13 mouse cellular contexts compared by ENCODE assay signal in genomic region chr17:24878531-24878930, GRCm38 (mm10). TPM values are rescaled to one million over a fixed set of nuclear protein-coding genes. Genes with fewer than 3 reads are reported as not detected.
DNase-seq lines count a peak whose midpoint lies in the region; ATAC-seq and TF ChIP-seq lines count a peak whose summit lies in the region.
"Had no signal": no experiment of that assay in that cellular context is flagged by ENCODE, and none has a peak within 500 bp of the region (broad histone marks: within the 10 kb centered on the region; RNA-seq: fewer than 3 reads in every experiment).

No protein-coding gene starts in this region.

- H3K4me2 ChIP-seq in kidney, postnatal 0 days (ENCODE audit: low read length): no peak overlapping the region
- H3K4me2 ChIP-seq in embryonic facial prominence, embryonic 11.5 days (ENCODE audit: low read depth, low read length): no peak overlapping the region
- peak overlapping the region; percentile 1; the same call in 1 of the 2 replicates for H3K4me2 ChIP-seq in liver, embryonic 16.5 days (ENCODE audit: low read depth, low read length)

- H3K27ac ChIP-seq in kidney, postnatal 0 days: peak overlapping the region; percentile 38; the same call in 1 of the 2 replicates
- H3K27ac ChIP-seq in embryonic facial prominence, embryonic 11.5 days (replicated peaks; ENCODE audit: low read depth, low read length): no peak overlapping the region
- H3K27ac ChIP-seq in liver, embryonic 16.5 days (ENCODE audit: low read length): no peak overlapping the region

- H3K9ac ChIP-seq in kidney, postnatal 0 days (ENCODE audit: low read depth, low read length): peak overlapping the region; percentile 24; the same call in 1 of the 2 replicates
- H3K9ac ChIP-seq in embryonic facial prominence, embryonic 11.5 days (replicated peaks; ENCODE audit: low read length): peak overlapping the region; percentile 6; the same call in 1 of the 2 replicates
- no peak overlapping the region for H3K9ac ChIP-seq in liver, embryonic 16.5 days (ENCODE audit: low read depth, low read length)

- peaks cover 5% of the 10 kb centered on the region; the same call in 1 of the 2 replicates for H3K36me3 ChIP-seq in kidney, postnatal 0 days (ENCODE audit: insufficient read depth, low read length)
- no peaks in the 10 kb centered on the region; the same call in 1 of the 2 replicates for H3K36me3 ChIP-seq in embryonic facial prominence, embryonic 11.5 days (replicated peaks; ENCODE audit: control insufficient read depth, insufficient read depth, low read depth, low read length)
- H3K36me3 ChIP-seq in liver, embryonic 16.5 days (ENCODE audit: control insufficient read depth, insufficient read depth): peaks cover 14% of the 10 kb centered on the region

- 64% methylated on average over 8 of the region's 8 CpGs for WGBS in kidney, postnatal 0 days
- WGBS in embryonic facial prominence, embryonic 11.5 days: 80% methylated on average over 8 of the region's 8 CpGs
- 68% methylated on average over 8 of the region's 8 CpGs for WGBS in liver, embryonic 16.5 days (ENCODE audit: insufficient replicate concordance)

- no peak for ATAC-seq in kidney, postnatal 0 days (replicated peaks; ENCODE audit: low FRiP score, low read depth)
- ATAC-seq in embryonic facial prominence, embryonic 11.5 days (replicated peaks; ENCODE audit: insufficient number of reproducible peaks, low FRiP score, low TSS enrichment, low read depth): no peak
- ATAC-seq in liver, embryonic 16.5 days (ENCODE audit: low read depth): no peak
- ATAC-seq: forebrain, embryonic 14.5 days had no signal

- H3K4me3 ChIP-seq in kidney, postnatal 0 days (replicated peaks; ENCODE audit: low read depth, low read length): no peak overlapping the region
- H3K4me3 ChIP-seq in embryonic facial prominence, embryonic 11.5 days (ENCODE audit: low read depth, low read length): no peak overlapping the region
- H3K4me3 ChIP-seq in liver, embryonic 16.5 days (ENCODE audit: low read depth, low read length): no peak overlapping the region
- H3K4me3 ChIP-seq: megakaryocyte, embryonic 14.5 days had no signal

- TF ChIP-seq CTCF in kidney, postnatal 0 days (IDR thresholded peaks at IDR 0.05; ENCODE audit: low read depth): no peak

- H3K9me3 ChIP-seq in kidney, postnatal 0 days (replicated peaks; ENCODE audit: low read length): no peaks in the 10 kb centered on the region
- H3K9me3 ChIP-seq in embryonic facial prominence, embryonic 11.5 days (replicated peaks; ENCODE audit: control insufficient read depth, low read length): no peaks in the 10 kb centered on the region
- H3K9me3 ChIP-seq in liver, embryonic 16.5 days (replicated peaks; ENCODE audit: control insufficient read depth, low read length): no peaks in the 10 kb centered on the region
- H3K9me3 ChIP-seq: megakaryocyte, embryonic 14.5 days had no signal

- 0 out of 2 replicates have a peak, but pooled peaks cover 4% of the 10 kb centered on the region for H3K4me1 ChIP-seq in kidney, postnatal 0 days (replicated peaks; ENCODE audit: insufficient read depth, low read length)
- no peaks in the 10 kb centered on the region; the same call in 1 of the 2 replicates for H3K4me1 ChIP-seq in embryonic facial prominence, embryonic 11.5 days (ENCODE audit: control insufficient read depth, insufficient read depth, low read length)
- H3K4me1 ChIP-seq in liver, embryonic 16.5 days (ENCODE audit: control insufficient read depth, low read depth, low read length): peaks cover 3% of the 10 kb centered on the region; the same call in 1 of the 2 replicates

- H3K27me3 ChIP-seq in kidney, postnatal 0 days (ENCODE audit: insufficient read depth, low read length): no peaks in the 10 kb centered on the region
- H3K27me3 ChIP-seq in embryonic facial prominence, embryonic 11.5 days (ENCODE audit: control insufficient read depth, insufficient read depth, low read length): no peaks in the 10 kb centered on the region
- no peaks in the 10 kb centered on the region for H3K27me3 ChIP-seq in liver, embryonic 16.5 days (ENCODE audit: control insufficient read depth, insufficient read depth, low read depth, low read length)

- peak; percentile 58 for DNase-seq in adrenal gland, postnatal 10 days
- no peak for DNase-seq in adrenal gland, postnatal 4 days (ENCODE audit: low spot score in 2 of 2)
- DNase-seq in kidney, postnatal 0 days (ENCODE audit: low spot score): no peak
- DNase-seq in kidney, postnatal 10 days: no peak
- no peak for DNase-seq in embryonic facial prominence, embryonic 11.5 days (ENCODE audit: low spot score)
- DNase-seq in retina, embryonic 14.5 days (ENCODE audit: low spot score): no peak
- no peak for DNase-seq in testis, postnatal 14 days (ENCODE audit: low spot score)

RNA-seq across cellular contexts. Expression of gene Nubp2, which starts 7.6 kb away (rescaled TPM):
- 10 to 100 TPM; 42.2 to 43.7 TPM for total RNA-seq in adrenal gland, postnatal 10 days (2021)
- 10 to 100 TPM; 51.9 to 55.3 TPM for total RNA-seq in adrenal gland, postnatal 4 days (2021)
- 55.9 and 57.5 TPM in 2 replicates for polyA plus RNA-seq in kidney, postnatal 0 days (2015; fragmentation: Nextera tagmentation; extraction: Ambion mirVana)
- polyA plus RNA-seq in embryonic facial prominence, embryonic 11.5 days (2014; fragmentation: Nextera tagmentation; extraction: Ambion mirVana): 61.0 and 63.9 TPM in 2 replicates
- 53.2 and 55.5 TPM in 2 replicates for polyA plus RNA-seq in liver, embryonic 16.5 days (2015; fragmentation: Nextera tagmentation; extraction: Ambion mirVana)

RNA-seq across cellular contexts. Expression of gene Spsb3, which starts 7.9 kb away (rescaled TPM):
- total RNA-seq in adrenal gland, postnatal 10 days (2021): 10 to 100 TPM; 31.5 to 35.6 TPM
- 10 to 100 TPM; 35.5 to 37.8 TPM for total RNA-seq in adrenal gland, postnatal 4 days (2021)
- 53.4 and 55.9 TPM in 2 replicates for polyA plus RNA-seq in kidney, postnatal 0 days (2015; fragmentation: Nextera tagmentation; extraction: Ambion mirVana)
- polyA plus RNA-seq in embryonic facial prominence, embryonic 11.5 days (2014; fragmentation: Nextera tagmentation; extraction: Ambion mirVana): 34.8 and 39.8 TPM in 2 replicates
- 38.9 and 40.3 TPM in 2 replicates for polyA plus RNA-seq in liver, embryonic 16.5 days (2015; fragmentation: Nextera tagmentation; extraction: Ambion mirVana)

RNA-seq across cellular contexts. Expression of gene Igfals, which starts 12.7 kb away (rescaled TPM):
- total RNA-seq in adrenal gland, postnatal 10 days (2021): 10 to 100 TPM in 1 of 2 experiments, 1 to 10 TPM in 1; 9.1 to 17.1 TPM
- total RNA-seq in adrenal gland, postnatal 4 days (2021): 1 to 10 TPM; 2.0 to 7.4 TPM
- polyA plus RNA-seq in kidney, postnatal 0 days (2015; fragmentation: Nextera tagmentation; extraction: Ambion mirVana): 6.8 and 8.2 TPM in 2 replicates
- polyA plus RNA-seq in embryonic facial prominence, embryonic 11.5 days (2014; fragmentation: Nextera tagmentation; extraction: Ambion mirVana): 0.14 TPM in 2 replicates
- 11.0 and 11.7 TPM in 2 replicates for polyA plus RNA-seq in liver, embryonic 16.5 days (2015; fragmentation: Nextera tagmentation; extraction: Ambion mirVana)
- total RNA-seq: hematopoietic stem cell, adult 5-6 weeks; layer of hippocampus, adult 18-20 months; left cerebral cortex, postnatal 36 days had no signal

RNA-seq across cellular contexts. Expression of gene Eme2, which starts 16.4 kb away (rescaled TPM):
- total RNA-seq in adrenal gland, postnatal 10 days (2021): 10 to 100 TPM; 30.2 to 45.4 TPM
- 10 to 100 TPM; 63.5 to 66.9 TPM for total RNA-seq in adrenal gland, postnatal 4 days (2021)
- polyA plus RNA-seq in kidney, postnatal 0 days (2015; fragmentation: Nextera tagmentation; extraction: Ambion mirVana): 29.5 and 29.6 TPM in 2 replicates
- polyA plus RNA-seq in embryonic facial prominence, embryonic 11.5 days (2014; fragmentation: Nextera tagmentation; extraction: Ambion mirVana): 15.9 and 18.2 TPM in 2 replicates
- 12.1 and 12.2 TPM in 2 replicates for polyA plus RNA-seq in liver, embryonic 16.5 days (2015; fragmentation: Nextera tagmentation; extraction: Ambion mirVana)

RNA-seq across cellular contexts. Expression of gene Mrps34, which starts 16.4 kb away (rescaled TPM):
- total RNA-seq in adrenal gland, postnatal 10 days (2021): 100 to 1,000 TPM; 123 to 140 TPM
- 100 to 1,000 TPM; 135 to 137 TPM for total RNA-seq in adrenal gland, postnatal 4 days (2021)
- polyA plus RNA-seq in kidney, postnatal 0 days (2015; fragmentation: Nextera tagmentation; extraction: Ambion mirVana): 141 TPM in 2 replicates
- 68.6 and 84.7 TPM in 2 replicates for polyA plus RNA-seq in embryonic facial prominence, embryonic 11.5 days (2014; fragmentation: Nextera tagmentation; extraction: Ambion mirVana)
- 48.9 and 50.7 TPM in 2 replicates for polyA plus RNA-seq in liver, embryonic 16.5 days (2015; fragmentation: Nextera tagmentation; extraction: Ambion mirVana)
